Mouse (Mus musculus) adrenal gland, adult 2 months (tissue): ENCODE data around the gene Arx. TPM values are rescaled to one million over a fixed set of nuclear protein-coding genes. Genes with fewer than 3 reads are reported as not detected.

Experiments used
- DNase-seq: peaks from one replicate; pipeline ENCODE4 v3.0.0; 2021
- long read RNA-seq: library from polyadenylated mRNA; stranded (forward); transcript quantifications from one replicate; pipeline ENCODE4 v2.0.0, GENCODE M21; 2021
- polyA plus RNA-seq: library from polyadenylated mRNA; depleted of rRNA; stranded (reverse); fragments of >200 nt; gene quantifications from 2 replicates; pipeline ENCODE4 v1.2.3, GENCODE M21; 2012; rRNA removed
- total RNA-seq, 2 experiments: library from RNA; stranded (reverse); gene quantifications; 2 replicates each; pipeline ENCODE4 v1.2.3; 2021

Arx gene
- under 1 TPM in 1 of 2 experiments, not detected in 1; 0.32 TPM for total RNA-seq
- polyA plus RNA-seq, result 0.67 and 0.97 TPM in 2 replicates
- long read RNA-seq, result 0 reads

GRCm38 (mm10) chrX:93286291-93286893, at the start of gene Arx:
TSS of gene Arx (plus strand) at chrX:93286445.
- DNase-seq, result peak; percentile 63

GRCm38 (mm10) chrX:93251329-93251728, 34.9 kb upstream of the Arx start:
- DNase-seq, result no peak

GRCm38 (mm10) chrX:93275689-93276088, 10.6 kb upstream of the Arx start:
- no peak for DNase-seq

GRCm38 (mm10) chrX:93279940-93280339, 6.3 kb upstream of the Arx start:
- no peak for DNase-seq

- DNase-seq, result peak; percentile 63
Measured at GRCm38 (mm10) chrX:93281028-93281723, 5.1 kb upstream of the Arx start.

GRCm38 (mm10) chrX:93281756-93282155, 4.5 kb upstream of the Arx start:
- no peak for DNase-seq

- DNase-seq, result no peak
Measured at GRCm38 (mm10) chrX:93285091-93285490, 1.2 kb upstream of the Arx start.

GRCm38 (mm10) chrX:93288339-93288738, 2.1 kb downstream of the Arx start:
- peak; percentile 9 for DNase-seq

- DNase-seq, result peak; percentile 6
Measured at GRCm38 (mm10) chrX:93289076-93289475, 2.8 kb downstream of the Arx start.

- DNase-seq, result no peak
Measured at GRCm38 (mm10) chrX:93289851-93290380, 3.7 kb downstream of the Arx start.

- DNase-seq, result no peak
Measured at GRCm38 (mm10) chrX:93292031-93292430, 5.8 kb downstream of the Arx start.

- no peak for DNase-seq
Measured at GRCm38 (mm10) chrX:93294736-93295490, 8.7 kb downstream of the Arx start.

- no peak for DNase-seq
Measured at GRCm38 (mm10) chrX:93295819-93296218, 9.6 kb downstream of the Arx start.

- DNase-seq, result peak; percentile 13
Measured at GRCm38 (mm10) chrX:93297001-93297441, 10.8 kb downstream of the Arx start.

GRCm38 (mm10) chrX:93299046-93299626, 12.9 kb downstream of the Arx start:
- DNase-seq, result no peak

GRCm38 (mm10) chrX:93299771-93300170, 13.5 kb downstream of the Arx start:
- DNase-seq, result no peak

- DNase-seq, result no peak
Measured at GRCm38 (mm10) chrX:93300183-93300815, 14.1 kb downstream of the Arx start.

GRCm38 (mm10) chrX:93301798-93302197, 15.6 kb downstream of the Arx start:
- no peak for DNase-seq

- no peak for DNase-seq
Measured at GRCm38 (mm10) chrX:93305780-93306179, 19.5 kb downstream of the Arx start.

- DNase-seq, result no peak
Measured at GRCm38 (mm10) chrX:93317577-93317976, 31.3 kb downstream of the Arx start.

GRCm38 (mm10) chrX:93319979-93320378, 33.7 kb downstream of the Arx start:
- DNase-seq, result no peak

GRCm38 (mm10) chrX:93321336-93321735, 35.1 kb downstream of the Arx start:
- DNase-seq, result no peak
